21 mouse cellular contexts compared by ENCODE assay signal in genomic region chr9:108232908-108233307, GRCm38 (mm10). TPM values are rescaled to one million over a fixed set of nuclear protein-coding genes. Genes with fewer than 3 reads are reported as not detected.
DNase-seq lines count a peak whose midpoint lies in the region; ATAC-seq and TF ChIP-seq lines count a peak whose summit lies in the region.
"Had no signal": no experiment of that assay in that cellular context is flagged by ENCODE, and none has a peak within 500 bp of the region (broad histone marks: within the 10 kb centered on the region; RNA-seq: fewer than 3 reads in every experiment).

No protein-coding gene starts in this region.

- WGBS in liver, postnatal 0 days (ENCODE audit: insufficient replicate concordance), result 68% methylated on average over 2 of the region's 2 CpGs
- WGBS in liver, embryonic 11.5 days, result 81% methylated on average over 2 of the region's 2 CpGs
- 67% methylated on average over 2 of the region's 2 CpGs for WGBS in lung, postnatal 0 days

- H3K36me3 ChIP-seq in liver, postnatal 0 days (replicated peaks; ENCODE audit: insufficient read depth, low read length), result no peaks in the 10 kb centered on the region
- H3K36me3 ChIP-seq in liver, embryonic 11.5 days (ENCODE audit: control insufficient read depth, insufficient read depth, low read length), result no peaks in the 10 kb centered on the region
- no peaks in the 10 kb centered on the region for H3K36me3 ChIP-seq in lung, postnatal 0 days (ENCODE audit: insufficient read depth, low read length)

- H3K4me2 ChIP-seq in liver, postnatal 0 days (ENCODE audit: low read depth, low read length), result no peak overlapping the region
- no peak overlapping the region for H3K4me2 ChIP-seq in liver, embryonic 11.5 days
- no peak overlapping the region for H3K4me2 ChIP-seq in lung, postnatal 0 days (replicated peaks; ENCODE audit: low read depth, low read length)

- no peak overlapping the region for H3K9ac ChIP-seq in liver, postnatal 0 days (replicated peaks)
- no peak overlapping the region for H3K9ac ChIP-seq in liver, embryonic 11.5 days (ENCODE audit: low read depth, low read length)
- no peak overlapping the region for H3K9ac ChIP-seq in lung, postnatal 0 days (replicated peaks; ENCODE audit: low read depth)

- intact Hi-C loops in gastrocnemius, adult 2 months (cut with DNase I), result no loop called here

- no peak for TF ChIP-seq CTCF in gastrocnemius, adult 2 months (IDR thresholded peaks at IDR 0.05)
- TF ChIP-seq CTCF in liver, postnatal 0 days (IDR thresholded peaks at IDR 0.05; ENCODE audit: low read depth), result no peak
- TF ChIP-seq CTCF in lung, postnatal 0 days (IDR thresholded peaks at IDR 0.05), result no peak

- peak; percentile 44; the same call in 1 of the 2 replicates for ATAC-seq in liver, postnatal 0 days
- no peak for ATAC-seq in liver, embryonic 11.5 days (replicated peaks; ENCODE audit: low FRiP score)
- ATAC-seq in lung, postnatal 0 days, result no peak
- ATAC-seq: activated CD4-positive, CD25-positive, alpha-beta regulatory T cell, adult 4 months; CD4-positive, CD25-positive, alpha-beta regulatory T cell, adult 4 months; Patski had no signal

- no peaks in the 10 kb centered on the region for H3K4me1 ChIP-seq in liver, postnatal 0 days (ENCODE audit: insufficient read depth)
- H3K4me1 ChIP-seq in liver, embryonic 11.5 days (replicated peaks; ENCODE audit: control insufficient read depth, insufficient read depth, low read length), result no peaks in the 10 kb centered on the region
- peaks cover 2% of the 10 kb centered on the region; the same call in 1 of the 2 replicates for H3K4me1 ChIP-seq in lung, postnatal 0 days (ENCODE audit: insufficient read depth, low read depth, low read length)

- no peaks in the 10 kb centered on the region for H3K27me3 ChIP-seq in liver, postnatal 0 days (ENCODE audit: insufficient read depth, low read length)
- no peaks in the 10 kb centered on the region for H3K27me3 ChIP-seq in liver, embryonic 11.5 days (replicated peaks; ENCODE audit: control insufficient read depth, insufficient read depth, low read length)
- no peaks in the 10 kb centered on the region for H3K27me3 ChIP-seq in lung, postnatal 0 days (replicated peaks; ENCODE audit: insufficient read depth, low read length)
- H3K27me3 ChIP-seq: CH12.LX, Patski had no signal

- no peak overlapping the region for H3K4me3 ChIP-seq in gastrocnemius, adult 2 months
- H3K4me3 ChIP-seq in liver, postnatal 0 days (ENCODE audit: low read depth, low read length), result no peak overlapping the region
- no peak overlapping the region for H3K4me3 ChIP-seq in liver, embryonic 11.5 days (ENCODE audit: low read depth, low read length)
- no peak overlapping the region for H3K4me3 ChIP-seq in lung, postnatal 0 days (ENCODE audit: low read depth, low read length)

- peak overlapping the region; percentile 41; the same call in 1 of the 2 replicates for H3K27ac ChIP-seq in gastrocnemius, adult 2 months
- H3K27ac ChIP-seq in liver, postnatal 0 days (ENCODE audit: low read depth), result no peak overlapping the region
- no peak overlapping the region for H3K27ac ChIP-seq in liver, embryonic 11.5 days (ENCODE audit: low read depth, low read length)
- H3K27ac ChIP-seq in lung, postnatal 0 days (ENCODE audit: low read length), result no peak overlapping the region; the same call in 1 of the 2 replicates

- no peak for DNase-seq in gastrocnemius, adult 2 months
- DNase-seq in gastrocnemius, postnatal 4 days (ENCODE audit: low spot score in 2 of 2), result no peak
- no peak for DNase-seq in liver, postnatal 0 days
- DNase-seq in liver, embryonic 11.5 days (ENCODE audit: low spot score), result no peak
- DNase-seq in lung, postnatal 0 days (ENCODE audit: low spot score), result no peak
- no peak for DNase-seq in lung, postnatal 4 days
- DNase-seq: adrenal gland, adult 2 months; adrenal gland, adult 8-10 months; adrenal gland, postnatal 10 days; adrenal gland, postnatal 14 days; adrenal gland, postnatal 25 days; adrenal gland, postnatal 36 days; B cell, adult 2 months; cerebellum, adult 11 months; cerebellum, adult 11-12 months; cerebellum, adult 18-20 months had no signal

- peak; percentile 67; the same call in 1 of the 2 replicates for TF ChIP-seq EP300 in liver, postnatal 0 days (IDR thresholded peaks at IDR 0.05; ENCODE audit: low read depth)
- TF ChIP-seq EP300 in lung, postnatal 0 days (IDR thresholded peaks at IDR 0.05), result peak; percentile 68

- H3K9me3 ChIP-seq in liver, postnatal 0 days (ENCODE audit: low read length), result no peaks in the 10 kb centered on the region
- H3K9me3 ChIP-seq in liver, embryonic 11.5 days (ENCODE audit: control insufficient read depth, low read length), result no peaks in the 10 kb centered on the region
- H3K9me3 ChIP-seq in lung, postnatal 0 days (ENCODE audit: low read length), result no peaks in the 10 kb centered on the region
- H3K9me3 ChIP-seq: G1E had no signal

RNA-seq across cellular contexts. Expression of gene Dag1, which starts 30.9 kb away (rescaled TPM):
- total RNA-seq in gastrocnemius, adult 2 months (2021), result 100 to 1,000 TPM; 170 to 229 TPM
- 100 to 1,000 TPM; 400 to 402 TPM for total RNA-seq in gastrocnemius, postnatal 4 days (2021)
- 20.0 and 20.8 TPM in 2 replicates for polyA plus RNA-seq in liver, postnatal 0 days (2015; fragmentation: Nextera tagmentation; extraction: Ambion mirVana)
- polyA plus RNA-seq in liver, embryonic 11.5 days (2014; fragmentation: Nextera tagmentation; extraction: Ambion mirVana), result 41.1 and 41.5 TPM in 2 replicates
- 130 and 138 TPM in 2 replicates for polyA plus RNA-seq in lung, postnatal 0 days (2015; fragmentation: Nextera tagmentation; extraction: Ambion mirVana)

RNA-seq across cellular contexts. Expression of gene Bsn, which starts 42.7 kb away (rescaled TPM):
- total RNA-seq in gastrocnemius, adult 2 months (2021), result under 1 TPM in 1 of 2 experiments, not detected in 1; 0.03 TPM
- total RNA-seq in gastrocnemius, postnatal 4 days (2021), result under 1 TPM; 0.39 to 0.41 TPM
- polyA plus RNA-seq in liver, postnatal 0 days (2015; fragmentation: Nextera tagmentation; extraction: Ambion mirVana), result 0.58 and 0.59 TPM in 2 replicates
- polyA plus RNA-seq in liver, embryonic 11.5 days (2014; fragmentation: Nextera tagmentation; extraction: Ambion mirVana), result 5.2 and 5.7 TPM in 2 replicates
- 0.06 and 0.12 TPM in 2 replicates for polyA plus RNA-seq in lung, postnatal 0 days (2015; fragmentation: Nextera tagmentation; extraction: Ambion mirVana)

RNA-seq across cellular contexts. Expression of gene Nicn1, which starts 57.3 kb away (rescaled TPM):
- 10 to 100 TPM in 1 of 2 experiments, 1 to 10 TPM in 1; 9.3 to 11.9 TPM for total RNA-seq in gastrocnemius, adult 2 months (2021)
- total RNA-seq in gastrocnemius, postnatal 4 days (2021), result 10 to 100 TPM; 15.9 to 16.7 TPM
- polyA plus RNA-seq in liver, postnatal 0 days (2015; fragmentation: Nextera tagmentation; extraction: Ambion mirVana), result 7.7 and 9.5 TPM in 2 replicates
- 11.3 and 13.9 TPM in 2 replicates for polyA plus RNA-seq in liver, embryonic 11.5 days (2014; fragmentation: Nextera tagmentation; extraction: Ambion mirVana)
- 15.8 and 18.3 TPM in 2 replicates for polyA plus RNA-seq in lung, postnatal 0 days (2015; fragmentation: Nextera tagmentation; extraction: Ambion mirVana)
